Mouse (Mus musculus) heart, adult 2 months (tissue): ENCODE results near the gene Lnpk.

ENCODE experiments used
- CTCF ChIP-seq: fragments of 200-600 bp; IDR thresholded peaks from 2 replicates; pipeline ENCODE4 v1.8.1; 2022; ENCODE audit warnings: antibody characterized with exemption, mild to moderate bottlenecking, moderate library complexity
- POLR2A ChIP-seq: fragments of 200-500 bp; IDR thresholded peaks from 2 replicates; pipeline ENCODE4 v1.6.1; 2011; ENCODE audit warnings: mild to moderate bottlenecking, low read depth, low read length, control low read depth; ENCODE audit not compliant: insufficient read depth

- TF ChIP-seq CTCF (no peak), POLR2A (no peak)
Measured at GRCm38 (mm10) chr2:74491426-74491825, 87.8 kb downstream of the Lnpk start.
